Mouse (Mus musculus) neutrophil, adult 83 days (primary cell): ENCODE data around the gene Arl5a. TPM values are rescaled to one million over a fixed set of nuclear protein-coding genes. Genes with fewer than 3 reads are reported as not detected.

Source experiments
- total RNA-seq, 2 experiments: library from RNA; stranded (reverse); gene quantifications; one replicate each; pipeline ENCODE4 v1.2.4; 2023

The Arl5a gene
- 10 to 100 TPM; 16.6 to 17.1 TPM for total RNA-seq

GRCm38 (mm10) chr2:52424747-52425522 is at the start of gene Arl5a:
Gene Arl5a (minus strand): TSS chr2:52424901.

GRCm38 (mm10) chr2:52378448-52378804 is 46.3 kb downstream of the Arl5a start, which contains the start of gene Neb:
Gene Neb (minus strand): TSS chr2:52378474.

Other genes with a start within 250 kb of the Arl5a start
- gene Neb, start 46.4 kb downstream of the Arl5a start, total RNA-seq: under 1 TPM; 0.18 to 0.35 TPM